Mouse (Mus musculus): ENCODE data around the gene 1110025L11Rik. TPM values are rescaled to one million over a fixed set of nuclear protein-coding genes. Genes with fewer than 3 reads are reported as not detected.
"Not testable (repeated sequence)": the region's sequence is repeated elsewhere in the genome, so short reads cannot be mapped to it uniquely, and the experiment has no call there.

The 1110025L11Rik gene
- polyA plus RNA-seq (2016; fragmentation: Nextera tagmentation; extraction: Ambion mirVana): not detected in 2 replicates

GRCm38 (mm10) chr16:89063902-89064301, at the start of gene 1110025L11Rik:
Gene 1110025L11Rik (minus strand): TSS chr16:89064002.
- no CpG with 5 or more reads among the region's 2 CpGs for WGBS
- not testable (repeated sequence) for H3K9me3 ChIP-seq

GRCm38 (mm10) chr16:89071041-89071440, 7.2 kb upstream of the 1110025L11Rik start:
- 68% methylated on average over 2 of the region's 2 CpGs for WGBS
- H3K4me3 ChIP-seq; H3K27ac ChIP-seq (replicated peaks); H3K4me2 ChIP-seq (replicated peaks); H3K27me3 ChIP-seq; ATAC-seq (ENCODE audit: low FRiP score, low read depth); H3K4me1 ChIP-seq; H3K9me3 ChIP-seq; H3K9ac ChIP-seq (replicated peaks); H3K36me3 ChIP-seq: not testable (repeated sequence)

More at GRCm38 (mm10) chr16:89063902-89064301, at the start of gene 1110025L11Rik:
- H3K4me3 ChIP-seq; H3K27ac ChIP-seq (replicated peaks); H3K4me1 ChIP-seq; H3K4me2 ChIP-seq (replicated peaks); H3K36me3 ChIP-seq; H3K27me3 ChIP-seq; H3K9ac ChIP-seq (replicated peaks); ATAC-seq (ENCODE audit: low FRiP score, low read depth): not testable (repeated sequence)

DNA sequence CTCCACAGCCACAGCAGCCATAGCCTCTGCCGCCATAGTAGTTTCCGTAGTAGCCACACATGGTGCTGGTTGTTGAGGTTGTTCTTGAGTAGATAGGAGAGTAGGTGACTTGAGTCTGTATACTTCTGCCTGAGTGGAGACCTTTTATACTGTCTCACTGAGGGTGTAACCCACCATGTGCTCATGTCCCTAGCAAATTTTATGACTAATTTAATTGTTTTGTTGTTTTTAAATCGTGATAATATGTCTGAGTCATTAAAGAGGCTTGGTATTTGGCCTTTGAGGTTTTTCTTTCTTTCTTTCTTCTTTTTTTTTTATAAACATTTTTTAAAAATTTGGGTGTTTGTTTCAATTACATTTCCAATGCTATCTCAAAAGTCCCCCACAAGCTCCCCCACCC, 16.0 kb downstream of the 1110025L11Rik start, which contains the start of gene Krtap6-5:
Gene Krtap6-5 (minus strand): TSS at position 101 of the 400 bp plus-strand sequence.
- no peaks in the 10 kb centered on the region for H3K4me1 ChIP-seq
- H3K9ac ChIP-seq (replicated peaks): no peak within 1 kb of the TSS
- no peak within 1 kb of the TSS for H3K4me3 ChIP-seq
- ATAC-seq (ENCODE audit: low FRiP score, low read depth): no peak
- H3K27me3 ChIP-seq: no peaks in the 10 kb centered on the region
- H3K36me3 ChIP-seq: no peaks in the 10 kb centered on the region
- H3K27ac ChIP-seq (replicated peaks): no peak within 1 kb of the TSS
- H3K9me3 ChIP-seq: no peaks in the 10 kb centered on the region
- 88% methylated on average over 3 of the region's 3 CpGs for WGBS
- no peak within 1 kb of the TSS for H3K4me2 ChIP-seq (replicated peaks)

DNA sequence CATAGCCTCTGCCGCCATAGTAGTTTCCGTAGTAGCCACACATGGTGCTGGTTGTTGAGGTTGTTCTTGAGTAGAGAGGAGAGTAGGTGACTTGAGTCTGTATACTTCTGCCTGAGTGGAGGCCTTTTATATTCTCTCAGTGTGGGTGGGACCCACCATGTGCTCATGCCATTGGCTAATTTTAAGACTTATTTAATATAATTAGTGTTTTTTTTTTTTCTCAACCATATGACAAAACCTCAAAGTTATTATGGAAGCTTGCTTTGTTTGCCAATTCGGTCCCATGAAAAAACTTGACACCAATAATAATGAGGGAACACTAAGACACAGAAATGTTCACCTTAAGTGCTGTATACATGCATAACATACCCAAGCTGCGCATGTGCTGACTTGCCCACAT, 22.4 kb downstream of the 1110025L11Rik start, which contains the start of gene Gm10228:
Gene Gm10228 (minus strand): TSS at position 101 of the 400 bp plus-strand sequence.
- H3K4me1 ChIP-seq; H3K9me3 ChIP-seq; H3K4me2 ChIP-seq (replicated peaks); H3K9ac ChIP-seq (replicated peaks); ATAC-seq (ENCODE audit: low FRiP score, low read depth); H3K27ac ChIP-seq (replicated peaks); H3K4me3 ChIP-seq; H3K27me3 ChIP-seq; H3K36me3 ChIP-seq: not testable (repeated sequence)
- 90% methylated on average over 2 of the region's 4 CpGs for WGBS

DNA sequence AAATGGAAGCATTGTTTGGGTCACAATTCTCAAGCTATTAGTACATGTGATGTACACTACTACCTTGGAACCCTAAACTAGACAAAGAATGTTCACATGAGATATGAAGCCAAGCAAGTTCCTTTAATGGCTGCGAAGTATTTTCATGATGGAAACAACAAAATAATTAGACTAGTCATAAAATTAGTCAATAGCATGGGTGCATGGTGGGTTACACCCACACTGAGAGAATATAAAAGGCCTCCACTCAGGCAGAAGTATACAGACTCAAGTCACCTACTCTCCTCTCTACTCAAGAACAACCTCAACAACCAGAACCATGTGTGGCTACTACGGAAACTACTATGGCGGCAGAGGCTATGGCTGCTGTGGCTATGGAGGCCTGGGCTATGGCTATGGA, 32.4 kb downstream of the 1110025L11Rik start, which contains the start of gene Krtap6-1:
Gene Krtap6-1 (plus strand): TSS at position 301 of the 400 bp plus-strand sequence.
- not testable (repeated sequence) for H3K27ac ChIP-seq (replicated peaks); H3K9ac ChIP-seq (replicated peaks); ATAC-seq (ENCODE audit: low FRiP score, low read depth); H3K9me3 ChIP-seq; H3K4me3 ChIP-seq; H3K36me3 ChIP-seq; H3K4me2 ChIP-seq (replicated peaks); H3K27me3 ChIP-seq; H3K4me1 ChIP-seq
- 96% methylated on average over 3 of the region's 3 CpGs for WGBS

- not testable (repeated sequence) for H3K27me3 ChIP-seq; H3K4me2 ChIP-seq (replicated peaks); H3K4me3 ChIP-seq; H3K9ac ChIP-seq (replicated peaks); H3K4me1 ChIP-seq; ATAC-seq (ENCODE audit: low FRiP score, low read depth); H3K36me3 ChIP-seq; H3K9me3 ChIP-seq; H3K27ac ChIP-seq (replicated peaks)
- WGBS: 97% methylated on average over 2 of the region's 3 CpGs
Observed at GRCm38 (mm10) chr16:89014984-89015383, 48.8 kb downstream of the 1110025L11Rik start, which contains the start of gene Gm10229. Gene Gm10229 (plus strand): TSS chr16:89015284.

GRCm38 (mm10) chr16:89013973-89014372, 49.8 kb downstream of the 1110025L11Rik start:
- Histone ChIP-seq H3K36me3 (no peaks in the 10 kb centered on the region), H3K4me2 (replicated peaks) (no peak overlapping the region), H3K4me1 (no peaks in the 10 kb centered on the region), H3K9me3 (no peaks in the 10 kb centered on the region), H3K9ac (replicated peaks) (no peak overlapping the region), H3K4me3 (no peak overlapping the region), H3K27me3 (no peaks in the 10 kb centered on the region), H3K27ac (replicated peaks) (no peak overlapping the region)
- ATAC-seq (ENCODE audit: low FRiP score, low read depth): no peak
- 98% methylated on average over 3 of the region's 3 CpGs for WGBS

Other genes with a start within 250 kb of the 1110025L11Rik start
- gene Krtap15, start 243.8 kb downstream of the 1110025L11Rik start, polyA plus RNA-seq (2016; fragmentation: Nextera tagmentation; extraction: Ambion mirVana): not detected in 2 replicates
- not detected in 2 replicates for gene Krtap14, start 237.9 kb downstream of the 1110025L11Rik start, polyA plus RNA-seq (2016; fragmentation: Nextera tagmentation; extraction: Ambion mirVana)
- gene Krtap19-1, start 194.6 kb downstream of the 1110025L11Rik start, polyA plus RNA-seq (2016; fragmentation: Nextera tagmentation; extraction: Ambion mirVana): not detected in 2 replicates
- gene Krtap19-2, start 189.7 kb downstream of the 1110025L11Rik start, polyA plus RNA-seq (2016; fragmentation: Nextera tagmentation; extraction: Ambion mirVana): not detected in 2 replicates
- gene Krtap19-3, start 186.0 kb downstream of the 1110025L11Rik start, polyA plus RNA-seq (2016; fragmentation: Nextera tagmentation; extraction: Ambion mirVana): not detected in 2 replicates
- not detected in 2 replicates for gene Krtap19-4, start 178.9 kb downstream of the 1110025L11Rik start, polyA plus RNA-seq (2016; fragmentation: Nextera tagmentation; extraction: Ambion mirVana)
- gene Krtap19-5, start 167.5 kb downstream of the 1110025L11Rik start, polyA plus RNA-seq (2016; fragmentation: Nextera tagmentation; extraction: Ambion mirVana): not detected in 2 replicates
- not detected in 2 replicates for gene Krtap19-9b, start 131.7 kb downstream of the 1110025L11Rik start, polyA plus RNA-seq (2016; fragmentation: Nextera tagmentation; extraction: Ambion mirVana)
- gene Krtap16-3, start 101.1 kb downstream of the 1110025L11Rik start, polyA plus RNA-seq (2016; fragmentation: Nextera tagmentation; extraction: Ambion mirVana): not detected in 2 replicates
- not detected in 2 replicates for gene Krtap22-2, start 53.2 kb downstream of the 1110025L11Rik start, polyA plus RNA-seq (2016; fragmentation: Nextera tagmentation; extraction: Ambion mirVana)
- gene Gm10229, start 48.7 kb downstream of the 1110025L11Rik start, polyA plus RNA-seq (2016; fragmentation: Nextera tagmentation; extraction: Ambion mirVana): not detected in 2 replicates
- gene Krtap6-1, start 32.3 kb downstream of the 1110025L11Rik start, polyA plus RNA-seq (2016; fragmentation: Nextera tagmentation; extraction: Ambion mirVana): not detected in 2 replicates
- not detected in 2 replicates for gene Gm10228, start 22.5 kb downstream of the 1110025L11Rik start, polyA plus RNA-seq (2016; fragmentation: Nextera tagmentation; extraction: Ambion mirVana)
- not detected in 2 replicates for gene Krtap6-5, start 16.1 kb downstream of the 1110025L11Rik start, polyA plus RNA-seq (2016; fragmentation: Nextera tagmentation; extraction: Ambion mirVana)
- gene Krtap6-3, start 20.0 kb upstream of the 1110025L11Rik start, polyA plus RNA-seq (2016; fragmentation: Nextera tagmentation; extraction: Ambion mirVana): not detected in 2 replicates
- not detected in 2 replicates for gene Gm6358, start 76.8 kb upstream of the 1110025L11Rik start, polyA plus RNA-seq (2016; fragmentation: Nextera tagmentation; extraction: Ambion mirVana)
- not detected in 2 replicates for gene Gm10061, start 87.1 kb upstream of the 1110025L11Rik start, polyA plus RNA-seq (2016; fragmentation: Nextera tagmentation; extraction: Ambion mirVana)
- gene Gm9789, start 94.0 kb upstream of the 1110025L11Rik start, polyA plus RNA-seq (2016; fragmentation: Nextera tagmentation; extraction: Ambion mirVana): not detected in 2 replicates
- gene Gm7735, start 105.5 kb upstream of the 1110025L11Rik start, polyA plus RNA-seq (2016; fragmentation: Nextera tagmentation; extraction: Ambion mirVana): not detected in 2 replicates
- gene 1110057P08Rik, start 110.7 kb upstream of the 1110025L11Rik start, polyA plus RNA-seq (2016; fragmentation: Nextera tagmentation; extraction: Ambion mirVana): not detected in 2 replicates
- gene Krtap20-2, start 141.9 kb upstream of the 1110025L11Rik start, polyA plus RNA-seq (2016; fragmentation: Nextera tagmentation; extraction: Ambion mirVana): not detected in 2 replicates

Measured in midbrain, embryonic 12.5 days (tissue).